Mouse (Mus musculus) gastrocnemius, postnatal 14 days (tissue): ENCODE measurements at regions not wholly inside any gene's neighbourhood (a gene's known extent, or its start where the extent isn't known, plus 50 kb on each side); places are given as distances from the start of the nearest gene placed in this dataset.
"Not testable (repeated sequence)": the region's sequence is repeated elsewhere in the genome, so short reads cannot be mapped to it uniquely, and the experiment has no call there.

Experiments used
- DNase-seq: peaks from one replicate; pipeline ENCODE4 v3.0.0; 2021; ENCODE audit warnings: mixed read lengths
- intact Hi-C: fragments of 180-260 bp; cut with DNase I; formaldehyde crosslinking; loops from one replicate; pipeline ENCODE4 v1.15.1; 2025; ENCODE audit warnings: low total_unique reads

GRCm38 (mm10) chr12:29048596-29048995 lies 297.0 kb downstream of the Eipr1 start:
- DNase-seq, intact Hi-C loops: not testable (repeated sequence)

GRCm38 (mm10) chr12:29049105-29049511 lies 297.5 kb downstream of the Eipr1 start:
- DNase-seq = peak; percentile 32
- intact Hi-C loops = no loop called here

- intact Hi-C loops = no loop called here
- no peak for DNase-seq
These were observed 298.2 kb downstream of the Eipr1 start for GRCm38 (mm10) chr12:29049801-29050200.

GRCm38 (mm10) chr12:29050516-29051251 lies 299.1 kb downstream of the Eipr1 start:
- DNase-seq = no peak
- intact Hi-C loops = no loop called here

- intact Hi-C loops = no loop called here
- DNase-seq = no peak
These were observed 302.8 kb downstream of the Eipr1 start for GRCm38 (mm10) chr12:29054367-29054766.

- DNase-seq = no peak
- intact Hi-C loops = no loop called here
These were observed 310.5 kb downstream of the Eipr1 start for GRCm38 (mm10) chr12:29062025-29062637.

- DNase-seq = no peak
- intact Hi-C loops = no loop called here
These were observed 311.2 kb downstream of the Eipr1 start for GRCm38 (mm10) chr12:29062801-29063200.

- no peak for DNase-seq
- intact Hi-C loops = no loop called here
These were observed 316.6 kb downstream of the Eipr1 start for GRCm38 (mm10) chr12:29068180-29068579.

GRCm38 (mm10) chr12:29075096-29075852 lies 323.7 kb downstream of the Eipr1 start:
- DNase-seq = no peak
- intact Hi-C loops = no loop called here

GRCm38 (mm10) chr12:29076606-29077005 lies 325.0 kb downstream of the Eipr1 start:
- no peak for DNase-seq
- intact Hi-C loops = no loop called here

GRCm38 (mm10) chr12:29079011-29079410 lies 327.4 kb downstream of the Eipr1 start:
- intact Hi-C loops = no loop called here
- DNase-seq = no peak

GRCm38 (mm10) chr12:29083426-29084221 lies 332.0 kb downstream of the Eipr1 start:
- intact Hi-C loops = no loop called here
- no peak for DNase-seq

- DNase-seq, intact Hi-C loops: not testable (repeated sequence)
These were observed 335.6 kb downstream of the Eipr1 start for GRCm38 (mm10) chr12:29087245-29087644.

- DNase-seq = no peak
- intact Hi-C loops = no loop called here
These were observed 338.0 kb downstream of the Eipr1 start for GRCm38 (mm10) chr12:29089634-29090033.

- intact Hi-C loops = no loop called here
These were observed 338.8 kb downstream of the Eipr1 start for GRCm38 (mm10) chr12:29090451-29090850.

GRCm38 (mm10) chr12:29095406-29096032 lies 343.9 kb downstream of the Eipr1 start:
- no peak for DNase-seq
- intact Hi-C loops = no loop called here

More at GRCm38 (mm10) chr12:29090451-29090850, 338.8 kb downstream of the Eipr1 start:
- no peak for DNase-seq

- DNase-seq = peak; percentile 10
- intact Hi-C loops = no loop called here
These were observed 344.7 kb downstream of the Eipr1 start for GRCm38 (mm10) chr12:29096033-29096913.

GRCm38 (mm10) chr12:29100042-29100570 lies 348.5 kb downstream of the Eipr1 start:
- no peak for DNase-seq

More at GRCm38 (mm10) chr12:29100042-29100570, 348.5 kb downstream of the Eipr1 start:
- intact Hi-C loops = no loop called here
